Mouse (Mus musculus) MEL (cell line): Measurements from ENCODE around the gene Bmpr1b. TPM values are rescaled to one million over a fixed set of nuclear protein-coding genes. Genes with fewer than 3 reads are reported as not detected.

Experiments
- DNase-seq: peaks from one replicate; pipeline ENCODE4 v3.0.0; 2011; ENCODE audit warnings: low read depth, low spot score
- H3K27ac ChIP-seq: 2 replicates; pipeline ENCODE4 v1.5.1; 2012; ENCODE audit warnings: low read depth, mild to moderate bottlenecking, control low read depth, low read length, moderate library complexity; ENCODE audit not compliant: control insufficient read depth
- H3K27me3 ChIP-seq, 2 experiments: fragments of 150-350 bp in 1 of 2; sonication (generic) in 1 of 2; 2 replicates each; pipeline ENCODE4 v1.6.1; 2012; ENCODE audit warnings: low read length in 2 of 2, mild to moderate bottlenecking in 2 of 2, improper control_type of control experiment in 1 of 2, moderate library complexity in 1 of 2; ENCODE audit not compliant: insufficient read depth in 2 of 2, control insufficient read depth in 1 of 2
- H3K36me3 ChIP-seq, 2 experiments: 2 replicates each; pipeline ENCODE4 v1.6.1; 2012 to 2014; ENCODE audit warnings: low read length in 2 of 2, improper control_type of control experiment in 1 of 2, inconsistent platforms in 1 of 2, mild to moderate bottlenecking in 1 of 2; ENCODE audit not compliant: insufficient read depth in 2 of 2, control insufficient read depth in 1 of 2
- H3K4me1 ChIP-seq, 2 experiments: fragments of 150-350 bp in 1 of 2; sonication (generic) in 1 of 2; 2 replicates each; pipeline ENCODE4 v1.6.1; 2012; ENCODE audit warnings: low read length in 2 of 2, improper control_type of control experiment in 1 of 2, mild to moderate bottlenecking in 1 of 2; ENCODE audit not compliant: insufficient read depth in 2 of 2, control insufficient read depth in 1 of 2
- H3K4me3 ChIP-seq, 2 experiments: fragments of 150-350 bp in 1 of 2; sonication (generic) in 1 of 2; 2 replicates each; pipeline ENCODE4 v1.5.1; 2012; ENCODE audit warnings: low read depth in 2 of 2, low read length in 2 of 2, mild to moderate bottlenecking in 2 of 2, moderate library complexity in 2 of 2, control low read depth in 1 of 2, improper control_type of control experiment in 1 of 2; ENCODE audit not compliant: control insufficient read depth in 1 of 2, insufficient read depth in 1 of 2
- H3K79me2 ChIP-seq: 2 replicates; pipeline ENCODE4 v1.6.1; 2012; ENCODE audit warnings: mild to moderate bottlenecking, low read length, moderate library complexity; ENCODE audit not compliant: control insufficient read depth, poor library complexity, insufficient read depth
- H3K9ac ChIP-seq: 2 replicates; pipeline ENCODE4 v1.6.1; 2012; ENCODE audit warnings: low read depth, mild to moderate bottlenecking, control low read depth, low read length, moderate library complexity; ENCODE audit not compliant: control insufficient read depth, poor library complexity, severe bottlenecking
- H3K9me3 ChIP-seq: fragments of 150-350 bp; sonication (generic); replicated peaks from 2 replicates; pipeline ENCODE4 v1.6.1; 2012; ENCODE audit warnings: mild to moderate bottlenecking, low read length, improper control_type of control experiment, moderate library complexity; ENCODE audit not compliant: insufficient read depth
- BHLHE40 ChIP-seq: IDR thresholded peaks from 2 replicates; pipeline ENCODE4 v1.6.1; 2012; ENCODE audit warnings: low read depth, mild to moderate bottlenecking, inconsistent platforms, low read length, improper control_type of control experiment, borderline replicate concordance
- CHD2 ChIP-seq: IDR thresholded peaks from 2 replicates; pipeline ENCODE4 v1.6.1; 2011; ENCODE audit warnings: low read length, improper control_type of control experiment
- E2F4 ChIP-seq: IDR thresholded peaks from 2 replicates; pipeline ENCODE4 v1.6.1; 2011; ENCODE audit warnings: low read depth, low read length, improper control_type of control experiment, borderline replicate concordance
- EP300 ChIP-seq, 2 experiments: IDR thresholded peaks; 2 replicates each; pipeline ENCODE4 v1.6.1; 2011; ENCODE audit warnings: improper control_type of control experiment in 2 of 2, low read length in 2 of 2, low read depth in 1 of 2, mild to moderate bottlenecking in 1 of 2
- GATA1 ChIP-seq: IDR thresholded peaks from 2 replicates; pipeline ENCODE4 v1.6.1; 2011; ENCODE audit warnings: low read depth, low read length, improper control_type of control experiment
- JUND ChIP-seq: IDR thresholded peaks from 2 replicates; pipeline ENCODE4 v1.6.1; 2011; ENCODE audit warnings: low read depth, mild to moderate bottlenecking, improper control_type of control experiment, low read length
- MAFK ChIP-seq: IDR thresholded peaks from 2 replicates; pipeline ENCODE4 v1.6.1; 2011; ENCODE audit warnings: low read depth, mild to moderate bottlenecking, low read length, improper control_type of control experiment, borderline replicate concordance
- MAZ ChIP-seq: IDR thresholded peaks from 2 replicates; pipeline ENCODE4 v1.6.1; 2012; ENCODE audit warnings: low read depth, mild to moderate bottlenecking, inconsistent platforms, low read length, improper control_type of control experiment
- MYB ChIP-seq: IDR thresholded peaks from 2 replicates; pipeline ENCODE4 v1.6.1; 2011; ENCODE audit warnings: mild to moderate bottlenecking, low read depth, low read length, improper control_type of control experiment
- MYC ChIP-seq: IDR thresholded peaks from 2 replicates; pipeline ENCODE4 v1.6.1; 2011; ENCODE audit warnings: low read depth, mild to moderate bottlenecking, low read length, improper control_type of control experiment, moderate library complexity
- NELFE ChIP-seq: IDR thresholded peaks from 2 replicates; pipeline ENCODE4 v1.6.1; 2011; ENCODE audit warnings: low read depth, low read length, improper control_type of control experiment
- POLR2A ChIP-seq, 2 experiments: IDR thresholded peaks; 2 replicates each; pipeline ENCODE4 v1.6.1; 2011 to 2012; ENCODE audit warnings: low read length in 2 of 2, mild to moderate bottlenecking in 2 of 2, control low read depth in 1 of 2, improper control_type of control experiment in 1 of 2, low read depth in 1 of 2, moderate library complexity in 1 of 2; ENCODE audit not compliant: control insufficient read depth in 1 of 2, insufficient read depth in 1 of 2, poor library complexity in 1 of 2
- POLR2AphosphoS2 ChIP-seq: IDR thresholded peaks from 2 replicates; pipeline ENCODE4 v1.6.1; 2011; ENCODE audit warnings: low read length, improper control_type of control experiment
- POLR2AphosphoS5 ChIP-seq: IDR thresholded peaks from 2 replicates; pipeline ENCODE4 v1.6.1; 2012; ENCODE audit warnings: low read depth, borderline replicate concordance, mild to moderate bottlenecking, inconsistent platforms, low read length, moderate library complexity, mixed read lengths
- RAD21 ChIP-seq: IDR thresholded peaks from 2 replicates; pipeline ENCODE4 v1.6.1; 2011; ENCODE audit warnings: mild to moderate bottlenecking, low read depth, low read length, improper control_type of control experiment
- SIN3A ChIP-seq: IDR thresholded peaks from 2 replicates; pipeline ENCODE4 v1.6.1; 2012; ENCODE audit warnings: low read length, improper control_type of control experiment, inconsistent platforms
- SMC3 ChIP-seq: IDR thresholded peaks from 2 replicates; pipeline ENCODE4 v1.6.1; 2011; ENCODE audit warnings: low read depth, low read length, improper control_type of control experiment
- USF1 ChIP-seq: IDR thresholded peaks from 2 replicates; pipeline ENCODE4 v1.6.1; 2014; ENCODE audit warnings: low read depth, mild to moderate bottlenecking, inconsistent platforms, low read length, improper control_type of control experiment, moderate library complexity
- ZC3H11A ChIP-seq: IDR thresholded peaks from 2 replicates; pipeline ENCODE4 v1.6.1; 2012; ENCODE audit warnings: low read depth, mild to moderate bottlenecking, inconsistent platforms, low read length, improper control_type of control experiment
- ZKSCAN1 ChIP-seq: IDR thresholded peaks from 2 replicates; pipeline ENCODE4 v1.6.1; 2012; ENCODE audit warnings: low read depth, mild to moderate bottlenecking, inconsistent platforms, low read length, improper control_type of control experiment, moderate library complexity
- polyA plus RNA-seq, 2 experiments: library from polyadenylated mRNA; stranded (reverse) in 1 of 2; unstranded in 1 of 2; fragments of >175 nt in 1 of 2; fragments of >200 nt in 1 of 2; gene quantifications; 2 replicates each; pipeline versions ENCODE4 v1.2.1 to v1.2.4; 2012; ENCODE audit warnings: low replicate concordance in 2 of 2, low read depth in 1 of 2; ENCODE audit not compliant: insufficient read length in 2 of 2, insufficient read depth in 1 of 2, missing spikeins in 1 of 2
- total RNA-seq: library from RNA; depleted of rRNA; stranded (reverse); fragments of 300-350 nt; gene quantifications from 2 replicates; pipeline ENCODE4 v1.2.3, GENCODE M21; 2012

Gene Bmpr1b
- total and polyA plus RNA-seq, 3 experiments: not detected

- H3K4me3 ChIP-seq: no peak overlapping the region
- no peak overlapping the region for H3K27ac ChIP-seq
- H3K4me1 ChIP-seq: no peaks in the 10 kb centered on the region
- DNase-seq: no peak
- H3K9me3 ChIP-seq: no peaks in the 10 kb centered on the region
- no peak overlapping the region for H3K9ac ChIP-seq
- no peaks in the 10 kb centered on the region for H3K27me3 ChIP-seq
- no peaks in the 10 kb centered on the region for H3K36me3 ChIP-seq
- no peaks in the 10 kb centered on the region for H3K79me2 ChIP-seq
- no peak for TF ChIP-seq MYB
- no peak for TF ChIP-seq MAZ
- no peak for TF ChIP-seq RAD21
- no peak for TF ChIP-seq JUND
- no peak for TF ChIP-seq POLR2A (IDR thresholded peaks at IDR 0.05; ENCODE audit: control insufficient read depth in 1 of 2, insufficient read depth in 1 of 2, low read depth in 1 of 2, low read length in 2 of 2, poor library complexity in 1 of 2)
Observed at GRCm38 (mm10) chr3:141943317-141943742, 225.9 kb downstream of the Bmpr1b start.

DNA sequence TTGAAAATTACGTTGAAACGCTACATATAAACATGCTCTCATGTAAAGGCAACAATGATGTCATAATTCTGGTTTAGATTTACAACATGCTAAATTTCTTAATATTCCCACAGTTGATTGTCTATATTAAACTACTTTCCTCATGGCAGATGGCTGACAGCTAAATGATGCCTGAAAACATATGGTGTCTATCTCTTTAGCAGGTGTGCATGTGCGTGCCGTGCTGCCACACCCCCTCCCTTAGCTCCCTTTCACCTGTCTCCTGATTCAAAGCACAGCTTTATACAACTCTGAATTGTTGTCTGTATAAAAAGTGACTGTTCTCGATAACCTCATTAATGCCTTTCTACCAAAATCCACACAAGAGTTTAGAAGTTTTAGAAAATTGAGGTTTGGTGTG is 229.0 kb downstream of the Bmpr1b start:
- no peak overlapping the region for H3K9ac ChIP-seq
- H3K27ac ChIP-seq: no peak overlapping the region
- H3K4me3 ChIP-seq: no peak overlapping the region
- no peaks in the 10 kb centered on the region for H3K4me1 ChIP-seq
- no peak for DNase-seq
- H3K36me3 ChIP-seq: no peaks in the 10 kb centered on the region
- TF ChIP-seq MYC (no peak), EP300 (IDR thresholded peaks at IDR 0.05; ENCODE audit: low read depth in 1 of 2, low read length in 2 of 2) (no peak), GATA1 (no peak), SIN3A (no peak), POLR2AphosphoS5 (no peak), USF1 (no peak), ZC3H11A (no peak), NELFE (no peak), BHLHE40 (no peak), CHD2 (no peak), ZKSCAN1 (no peak), SMC3 (no peak), E2F4 (no peak), MAFK (no peak), POLR2AphosphoS2 (no peak), MYB (no peak)
- no peaks in the 10 kb centered on the region for H3K79me2 ChIP-seq
- no peaks in the 10 kb centered on the region for H3K9me3 ChIP-seq
- H3K27me3 ChIP-seq: no peaks in the 10 kb centered on the region
